Mouse (Mus musculus) liver, embryonic 13.5 days (tissue): ENCODE measurements around the gene Tsks. TPM values are rescaled to one million over a fixed set of nuclear protein-coding genes. Genes with fewer than 3 reads are reported as not detected.

Experiments
- ATAC-seq: fragments of 200-750 bp; cut with Nextera tagmentation; 2 replicates; pipeline ENCODE4 v1.8.0; 2017; ENCODE audit warnings: low read depth, mild to moderate bottlenecking, moderate number of reproducible peaks, moderate library complexity
- DNase-seq: peaks from one replicate; pipeline ENCODE4 v3.0.0; 2022
- H3K27ac ChIP-seq: fragments of 300-500 bp; sonication (generic); 2 replicates; pipeline ENCODE4 v1.5.1; 2015; ENCODE audit warnings: moderate library complexity, mild to moderate bottlenecking, inconsistent platforms
- H3K27me3 ChIP-seq: fragments of 300-500 bp; sonication (generic); 2 replicates; pipeline ENCODE4 v1.6.1; 2015; ENCODE audit warnings: mild to moderate bottlenecking, inconsistent platforms
- H3K36me3 ChIP-seq: fragments of 300-500 bp; sonication (generic); 2 replicates; pipeline ENCODE4 v1.6.1; 2015; ENCODE audit warnings: mild to moderate bottlenecking, inconsistent platforms
- H3K4me1 ChIP-seq: fragments of 300-500 bp; sonication (generic); replicated peaks from 2 replicates; pipeline ENCODE4 v1.6.1; 2015; ENCODE audit warnings: inconsistent platforms
- H3K4me2 ChIP-seq: fragments of 300-500 bp; sonication (generic); 2 replicates; pipeline ENCODE4 v1.6.1; 2015; ENCODE audit warnings: inconsistent platforms, mild to moderate bottlenecking, moderate library complexity
- H3K4me3 ChIP-seq: fragments of 300-500 bp; sonication (generic); replicated peaks from 2 replicates; pipeline ENCODE4 v1.5.1; 2015; ENCODE audit warnings: mild to moderate bottlenecking, inconsistent platforms
- H3K9ac ChIP-seq: fragments of 300-500 bp; sonication (generic); 2 replicates; pipeline ENCODE4 v1.6.1; 2015; ENCODE audit warnings: mild to moderate bottlenecking, inconsistent platforms
- H3K9me3 ChIP-seq: fragments of 300-500 bp; sonication (generic); replicated peaks from 2 replicates; pipeline ENCODE4 v1.6.1; 2016; ENCODE audit warnings: inconsistent platforms
- WGBS: fragments of 180-500 bp; shearing (Covaris S2); methylation state at CpG from one replicate; pipeline ENCODE4 v1.1.7; 2015; ENCODE audit not compliant: insufficient replicate concordance; 5-methylcytosine and 5-hydroxymethylcytosine counted together
- polyA plus RNA-seq: library from polyadenylated mRNA; unstranded; fragments of >200 nt; fragmentation: Nextera tagmentation; extraction: Ambion mirVana; gene quantifications from 2 replicates; pipeline ENCODE4 v1.2.1, GENCODE M21; 2015

The Tsks gene
- polyA plus RNA-seq, 1 experiment from 2014 or later: 0.07 TPM

DNA sequence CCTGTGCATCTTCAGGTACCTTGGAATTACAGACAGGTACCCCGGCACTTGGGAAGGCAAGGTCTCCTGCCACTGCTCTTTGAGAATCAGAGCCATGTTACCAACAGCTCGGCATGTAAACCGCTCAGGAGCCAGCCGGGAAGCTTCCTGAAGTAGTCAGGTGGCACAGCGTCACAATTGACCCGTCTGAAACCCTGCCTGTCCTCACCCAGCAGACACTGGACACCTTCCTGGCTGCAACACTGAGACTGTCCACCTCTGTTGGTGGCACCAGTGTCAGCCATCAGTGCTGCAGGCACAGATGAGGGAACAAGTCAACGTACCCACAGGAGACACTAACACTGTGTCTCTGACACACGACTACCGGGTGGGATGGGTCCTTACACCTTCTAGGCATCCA, 27.7 kb upstream of the Tsks start:
- no peak overlapping the region for H3K27ac ChIP-seq
- ATAC-seq: no peak
- no peaks in the 10 kb centered on the region for H3K27me3 ChIP-seq
- H3K9me3 ChIP-seq: no peaks in the 10 kb centered on the region
- no peak for DNase-seq
- H3K36me3 ChIP-seq: peaks cover 89% of the 10 kb centered on the region
- H3K4me2 ChIP-seq: no peak overlapping the region
- 88% methylated on average over 9 of the region's 9 CpGs for WGBS
- peaks cover 32% of the 10 kb centered on the region for H3K4me1 ChIP-seq
- H3K9ac ChIP-seq: no peak overlapping the region
- H3K4me3 ChIP-seq: no peak overlapping the region

DNA sequence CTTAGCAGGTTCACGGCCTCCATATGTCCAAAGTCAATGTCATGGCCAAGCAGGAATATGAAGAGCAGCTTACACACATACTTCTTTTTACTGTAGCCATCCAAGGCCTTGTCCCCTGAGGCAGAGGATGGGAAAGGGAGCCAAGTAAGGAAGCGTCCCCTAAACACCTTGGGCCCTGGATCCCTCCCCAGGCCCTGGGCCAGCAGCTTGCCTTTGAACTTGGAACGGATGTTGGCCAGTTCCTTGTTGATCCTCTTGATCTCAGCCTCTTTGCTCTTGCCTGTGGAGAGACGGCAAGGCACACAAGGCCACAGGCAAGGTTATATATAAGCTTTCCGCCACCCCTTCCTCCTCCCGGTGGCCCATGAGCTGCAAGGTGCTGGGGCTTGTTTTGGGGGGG, 26.8 kb upstream of the Tsks start:
- Histone ChIP-seq H3K4me1 (peaks cover 32% of the 10 kb centered on the region), H3K9me3 (no peaks in the 10 kb centered on the region), H3K36me3 (peaks cover 89% of the 10 kb centered on the region), H3K27me3 (no peaks in the 10 kb centered on the region), H3K9ac (no peak overlapping the region), H3K27ac (no peak overlapping the region), H3K4me2 (no peak overlapping the region), H3K4me3 (no peak overlapping the region)
- 90% methylated on average over 6 of the region's 6 CpGs for WGBS
- ATAC-seq (no peak), DNase-seq (no peak)

DNA sequence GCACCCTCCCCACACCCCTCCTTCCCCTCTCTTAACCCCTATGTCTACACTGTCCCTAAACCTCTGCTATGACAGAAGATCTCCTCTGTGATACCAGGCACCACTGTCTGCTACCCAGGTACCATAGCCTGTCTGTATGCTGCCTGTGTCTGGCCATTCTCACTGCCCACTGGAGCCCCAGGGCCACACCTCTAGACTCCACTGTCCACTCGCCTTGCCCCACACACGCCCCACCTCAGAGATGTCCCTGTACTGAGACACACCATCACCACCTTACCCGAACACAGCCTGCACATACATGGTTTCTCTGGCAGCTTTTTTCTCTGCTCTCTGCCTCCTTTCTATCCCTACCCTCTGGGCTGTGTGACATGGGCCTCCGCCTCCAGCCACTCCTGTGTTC, 26.1 kb upstream of the Tsks start:
- H3K9ac ChIP-seq: no peak overlapping the region
- no peak overlapping the region for H3K4me3 ChIP-seq
- peak overlapping the region; percentile 74; the same call in 1 of the 2 replicates for H3K27ac ChIP-seq
- no peaks in the 10 kb centered on the region for H3K9me3 ChIP-seq
- DNase-seq: no peak
- H3K4me1 ChIP-seq: peaks cover 36% of the 10 kb centered on the region
- H3K4me2 ChIP-seq: no peak overlapping the region
- 0 out of 2 replicates have a peak, but pooled peaks have one; percentile 18 for ATAC-seq
- H3K27me3 ChIP-seq: no peaks in the 10 kb centered on the region
- WGBS: 88% methylated on average over 4 of the region's 4 CpGs
- peaks cover 88% of the 10 kb centered on the region for H3K36me3 ChIP-seq

DNA sequence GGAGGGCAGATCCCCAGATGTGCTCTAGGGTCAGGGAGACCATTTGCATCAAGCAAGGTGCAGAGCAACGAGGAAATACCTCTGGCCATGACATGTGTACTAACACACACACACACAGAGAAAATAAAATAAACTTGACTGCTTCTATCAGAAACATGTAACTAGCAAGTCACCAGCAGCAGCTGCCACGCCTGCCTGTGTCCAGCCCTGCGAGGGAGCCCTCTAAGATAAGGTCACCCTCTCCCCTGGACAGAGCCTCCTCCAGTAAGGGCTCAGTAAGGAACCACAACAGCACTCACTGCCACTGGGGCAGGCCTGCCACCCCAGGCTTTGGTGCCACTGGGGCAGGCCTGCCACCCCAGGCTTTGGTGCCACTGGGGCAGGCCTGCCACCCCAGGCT, 24.8 kb upstream of the Tsks start:
- peak overlapping the region; percentile 74 for H3K27ac ChIP-seq
- H3K4me2 ChIP-seq: peak overlapping the region; percentile 43
- DNase-seq (no peak), ATAC-seq (peak; percentile 71)
- no peak overlapping the region for H3K4me3 ChIP-seq
- H3K36me3 ChIP-seq: peaks cover 88% of the 10 kb centered on the region
- peak overlapping the region; percentile 46; the same call in 1 of the 2 replicates for H3K9ac ChIP-seq
- WGBS: 45% methylated on average over 3 of the region's 3 CpGs
- H3K4me1 ChIP-seq: peaks cover 49% of the 10 kb centered on the region
- no peaks in the 10 kb centered on the region for H3K27me3 ChIP-seq
- H3K9me3 ChIP-seq: no peaks in the 10 kb centered on the region

DNA sequence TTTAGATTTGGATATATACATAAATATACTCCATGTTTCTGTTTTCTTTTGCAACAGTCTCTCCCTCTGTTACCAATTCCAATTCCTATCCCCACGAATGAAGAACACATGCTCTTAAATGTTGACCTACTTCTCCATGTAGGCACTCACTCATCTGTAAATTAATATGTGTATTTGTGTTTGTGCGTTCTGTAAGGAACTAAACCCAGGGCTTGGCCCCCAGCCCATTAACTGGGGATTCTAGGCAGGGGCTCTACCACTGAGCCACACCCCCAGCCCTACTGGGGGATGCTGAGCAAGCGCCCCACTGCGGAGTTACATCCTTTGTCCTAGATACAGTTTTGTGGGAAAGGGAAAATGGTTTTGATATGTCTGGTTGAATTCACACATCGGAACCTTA, 23.9 kb upstream of the Tsks start:
- ATAC-seq: no peak
- 91% methylated on average over 5 of the region's 5 CpGs for WGBS

DNA sequence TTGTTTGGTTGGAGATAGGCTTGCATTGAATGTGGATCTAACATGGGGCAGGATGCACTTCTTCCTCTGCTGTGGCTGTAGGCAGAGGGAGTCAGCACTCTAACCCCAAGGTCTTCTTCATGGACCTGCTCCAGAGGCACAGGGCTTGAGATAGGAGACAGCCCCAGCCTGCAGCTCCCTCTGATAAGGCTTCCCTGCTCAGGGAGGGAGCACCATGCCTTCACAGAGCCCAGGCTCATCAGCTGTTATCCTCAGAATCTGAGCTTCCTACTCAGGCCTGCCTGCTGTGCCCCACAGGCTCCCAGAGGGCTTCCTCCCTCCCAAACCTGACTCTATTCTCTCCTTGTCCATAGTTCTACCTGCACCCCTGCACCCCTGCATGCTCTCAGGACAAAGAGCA, 20.5 kb upstream of the Tsks start:
- Histone ChIP-seq H3K27me3 (no peaks in the 10 kb centered on the region), H3K27ac (peak overlapping the region; percentile 60), H3K4me3 (no peak overlapping the region), H3K36me3 (peaks cover 82% of the 10 kb centered on the region), H3K9ac (peak overlapping the region; percentile 24; the same call in 1 of the 2 replicates), H3K9me3 (no peaks in the 10 kb centered on the region), H3K4me2 (peak overlapping the region; percentile 32), H3K4me1 (peaks cover 78% of the 10 kb centered on the region)
- ATAC-seq: peak; percentile 91
- DNase-seq: peak; percentile 46

More for the DNA sequence above, 23.9 kb upstream of the Tsks start:
- Histone ChIP-seq H3K4me2 (no peak overlapping the region), H3K4me3 (no peak overlapping the region), H3K36me3 (peaks cover 88% of the 10 kb centered on the region), H3K27me3 (no peaks in the 10 kb centered on the region), H3K9me3 (no peaks in the 10 kb centered on the region), H3K27ac (peak overlapping the region; percentile 74; the same call in 1 of the 2 replicates), H3K9ac (peak overlapping the region; percentile 46), H3K4me1 (peaks cover 56% of the 10 kb centered on the region)
- DNase-seq: no peak

DNA sequence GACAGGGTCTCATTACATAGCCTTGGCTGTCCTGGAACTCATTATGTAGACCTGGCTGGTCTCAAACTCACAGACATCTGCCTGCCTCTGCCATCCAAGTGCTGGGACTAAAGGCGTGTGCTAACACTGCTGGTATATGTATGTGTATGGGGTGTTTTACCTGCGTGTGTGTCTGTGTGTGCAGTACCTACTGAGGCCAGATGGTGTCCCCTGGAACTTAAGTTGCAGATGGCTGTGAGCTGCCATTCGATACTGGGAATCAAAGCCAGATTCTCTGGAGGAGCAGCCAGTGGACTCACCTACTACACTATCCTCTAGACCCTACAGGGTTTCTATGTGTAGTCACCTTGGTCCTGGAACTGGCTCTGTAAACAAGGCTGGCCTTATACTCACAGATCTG, 17.5 kb upstream of the Tsks start:
- no peak overlapping the region for H3K4me2 ChIP-seq
- ATAC-seq (no peak), DNase-seq (no peak)
- WGBS: 69% methylated on average over 3 of the region's 3 CpGs
- H3K9me3 ChIP-seq: no peaks in the 10 kb centered on the region
- no peak overlapping the region for H3K9ac ChIP-seq
- H3K27me3 ChIP-seq: no peaks in the 10 kb centered on the region
- no peak overlapping the region for H3K4me3 ChIP-seq
- H3K36me3 ChIP-seq: peaks cover 64% of the 10 kb centered on the region
- H3K27ac ChIP-seq: no peak overlapping the region
- H3K4me1 ChIP-seq: peaks cover 72% of the 10 kb centered on the region

DNA sequence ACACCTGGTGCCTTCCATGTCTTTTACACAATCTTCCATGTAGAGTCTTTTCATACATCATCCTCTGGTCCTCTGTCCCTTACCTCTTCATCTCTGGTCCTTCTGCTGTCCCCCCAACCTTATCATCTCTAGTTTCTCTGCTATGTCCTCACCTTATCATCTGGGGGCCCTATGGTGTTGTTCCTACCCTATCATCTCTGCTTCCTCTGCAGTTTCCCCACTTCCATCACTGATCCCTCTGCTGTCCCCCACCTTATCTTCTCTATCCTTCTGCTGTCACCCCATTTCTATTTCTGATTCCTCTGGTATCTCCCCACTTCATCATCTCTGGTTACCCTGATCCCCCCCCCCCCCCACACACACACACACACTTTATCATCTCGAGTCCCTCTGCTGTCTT, 14.4 kb upstream of the Tsks start:
- DNase-seq (peak; percentile 34), ATAC-seq (peak; percentile 24)
- peak overlapping the region; percentile 96 for H3K9ac ChIP-seq
- peaks cover 34% of the 10 kb centered on the region for H3K36me3 ChIP-seq
- no peaks in the 10 kb centered on the region for H3K27me3 ChIP-seq
- H3K27ac ChIP-seq: peak overlapping the region; percentile 98
- H3K4me2 ChIP-seq: peak overlapping the region; percentile 88
- H3K4me1 ChIP-seq: peaks cover 55% of the 10 kb centered on the region
- H3K4me3 ChIP-seq: peak overlapping the region; percentile 98
- H3K9me3 ChIP-seq: no peaks in the 10 kb centered on the region
- WGBS: 0% methylated on average over 1 of the region's 1 CpGs

DNA sequence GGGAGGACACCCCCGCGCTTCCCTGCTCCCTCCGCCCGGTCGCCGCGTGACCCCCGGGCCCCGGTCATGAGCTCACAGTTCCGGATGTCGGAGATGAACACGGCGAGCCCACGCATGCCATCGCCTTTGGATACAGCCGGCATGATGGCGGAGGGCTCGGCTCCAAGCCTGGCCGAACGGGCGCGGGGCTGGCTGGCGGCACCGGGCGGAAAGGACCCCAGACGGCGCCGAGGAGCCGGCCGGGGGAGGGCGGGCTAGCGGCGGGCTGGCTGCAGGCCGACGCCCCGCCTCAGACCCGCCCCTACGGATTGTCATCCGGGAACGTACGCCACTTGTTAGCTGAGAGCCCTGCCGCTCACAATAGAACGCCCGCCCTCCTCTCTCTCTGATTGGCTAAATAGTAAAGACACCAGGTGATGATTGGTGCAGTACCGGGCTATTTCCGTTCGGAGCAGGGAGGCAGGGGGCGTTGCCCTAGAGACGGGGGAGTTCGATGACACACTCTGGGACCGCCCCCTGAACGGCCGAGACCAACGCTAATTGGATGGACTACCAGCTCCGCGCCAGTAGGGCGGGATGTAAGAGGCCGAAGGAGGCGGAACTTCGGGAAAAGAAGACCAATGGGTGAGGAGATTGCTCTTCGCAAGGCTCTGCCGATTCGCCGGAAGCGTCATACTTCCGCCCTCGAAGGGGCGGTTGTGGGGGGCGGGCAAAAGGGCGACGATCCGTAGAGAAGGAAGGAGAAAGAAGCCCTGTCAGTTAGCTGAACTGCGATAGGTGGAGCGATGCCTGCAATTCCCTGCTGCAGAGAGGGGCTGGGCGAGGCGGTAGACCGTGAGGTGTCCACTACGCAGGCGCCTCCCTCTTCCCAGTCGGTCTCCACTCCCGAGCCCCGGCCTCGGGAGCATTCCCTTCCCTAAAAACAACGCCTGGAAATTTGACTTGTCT, 13.5 kb upstream of the Tsks start, which contains the start of gene Ap2a1:
Gene Ap2a1 (minus strand): TSS at position 293 of the 948 bp plus-strand sequence.
- no peaks in the 10 kb centered on the region for H3K27me3 ChIP-seq
- H3K9ac ChIP-seq: peak within 1 kb of the TSS; percentile 96
- H3K4me2 ChIP-seq: peak within 1 kb of the TSS; percentile 88
- H3K4me1 ChIP-seq: peaks cover 48% of the 10 kb centered on the region
- peak; percentile 100 for DNase-seq
- under 1% methylated on average over 84 of the region's 84 CpGs for WGBS
- peaks cover 25% of the 10 kb centered on the region for H3K36me3 ChIP-seq
- H3K4me3 ChIP-seq: peak within 1 kb of the TSS; percentile 98
- H3K27ac ChIP-seq: peak within 1 kb of the TSS; percentile 98
- ATAC-seq: peak; percentile 94
- H3K9me3 ChIP-seq: no peaks in the 10 kb centered on the region

DNA sequence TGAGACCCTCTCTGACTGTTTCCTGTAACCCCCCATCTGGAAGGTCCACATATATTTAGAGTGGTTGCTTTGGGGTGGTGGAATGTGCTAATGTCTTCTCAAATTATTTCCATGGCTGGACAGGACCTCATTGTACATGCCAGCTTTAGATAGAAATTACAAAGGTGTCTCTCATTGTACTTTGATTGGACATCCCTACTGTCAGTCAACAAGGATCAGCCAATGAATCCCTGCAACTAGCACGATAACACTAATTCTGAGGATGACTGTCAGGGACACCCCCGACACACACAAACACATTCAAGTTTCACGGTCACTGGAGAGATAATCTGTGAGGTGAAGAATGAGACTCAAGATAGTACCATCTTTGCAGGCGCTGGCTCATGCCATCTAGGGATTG, 4.3 kb upstream of the Tsks start:
- Histone ChIP-seq H3K4me3 (no peak overlapping the region), H3K4me1 (no peaks in the 10 kb centered on the region), H3K9me3 (no peaks in the 10 kb centered on the region), H3K9ac (no peak overlapping the region), H3K27ac (no peak overlapping the region), H3K36me3 (no peaks in the 10 kb centered on the region), H3K4me2 (no peak overlapping the region), H3K27me3 (0 out of 2 replicates have a peak, but pooled peaks cover 2% of the 10 kb centered on the region)
- WGBS: 69% methylated on average over 4 of the region's 4 CpGs
- ATAC-seq (no peak), DNase-seq (no peak)

DNA sequence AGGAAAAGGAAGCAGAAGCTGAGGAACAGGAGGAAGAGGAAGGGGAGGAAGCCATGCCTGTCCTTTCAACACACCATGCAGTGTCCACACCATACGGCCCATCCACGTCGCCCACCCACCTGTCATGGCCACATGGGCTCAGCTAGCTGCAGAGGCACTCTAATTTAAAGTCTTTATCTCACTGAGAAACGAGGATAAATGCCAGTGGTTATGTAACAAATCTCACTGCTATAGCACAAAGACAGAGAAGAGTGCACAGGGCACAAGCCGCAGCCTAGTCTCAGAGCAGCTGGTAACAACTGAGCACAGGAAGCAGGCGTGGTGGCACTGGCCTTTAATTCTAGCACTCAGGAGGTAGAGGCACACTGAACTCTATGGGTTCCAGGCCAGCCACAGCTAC, 6.9 kb downstream of the Tsks start:
- WGBS: 46% methylated on average over 6 of the region's 6 CpGs
- Histone ChIP-seq H3K4me2 (no peak overlapping the region), H3K4me1 (peaks cover 26% of the 10 kb centered on the region), H3K9me3 (no peaks in the 10 kb centered on the region), H3K27me3 (peaks cover 54% of the 10 kb centered on the region), H3K4me3 (no peak overlapping the region), H3K9ac (no peak overlapping the region), H3K27ac (no peak overlapping the region), H3K36me3 (no peaks in the 10 kb centered on the region)
- DNase-seq (no peak), ATAC-seq (no peak)
